Comparison of ENCODE assay signal across 11 mouse cellular contexts in the genomic region with DNA sequence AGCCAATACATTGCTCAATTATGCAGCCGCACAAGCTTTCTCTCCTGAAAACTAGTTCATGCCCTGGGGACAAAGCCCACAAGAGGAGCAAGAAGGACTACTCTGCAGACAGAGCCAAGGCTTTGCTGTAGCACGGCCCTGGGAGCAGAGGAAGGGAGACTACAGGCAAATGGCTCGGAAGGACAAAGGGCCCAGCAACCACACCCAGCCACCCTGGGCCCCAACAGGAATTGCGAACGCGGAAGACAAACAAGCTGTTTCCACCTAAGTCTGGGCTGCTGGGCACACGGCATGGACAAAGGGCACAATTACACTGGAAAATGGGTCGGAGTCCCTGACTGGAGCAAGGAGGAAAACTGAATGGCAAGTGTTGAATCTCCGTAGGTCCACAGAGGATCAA. TPM values are rescaled to one million over a fixed set of nuclear protein-coding genes. Genes with fewer than 3 reads are reported as not detected.
A peak's percentile ranks its signal among the peaks of the same experiment; 100 is the strongest.
DNase-seq lines count a peak whose midpoint lies in the region; ATAC-seq and TF ChIP-seq lines count a peak whose summit lies in the region.
"Had no signal": no experiment of that assay in that cellular context is flagged by ENCODE, and none has a peak within 500 bp of the region (broad histone marks: within the 10 kb centered on the region; RNA-seq: fewer than 3 reads in every experiment).

No protein-coding gene starts in this region.

- TF ChIP-seq EP300 in liver, embryonic 14.5 days (IDR thresholded peaks at IDR 0.05; ENCODE audit: low read depth), result no peak

- H3K27ac ChIP-seq in forebrain, embryonic 10.5 days, result peak overlapping the region; percentile 94
- H3K27ac ChIP-seq in forebrain, embryonic 14.5 days (ENCODE audit: low read depth, low read length), result no peak overlapping the region
- peak overlapping the region; percentile 43 for H3K27ac ChIP-seq in kidney, adult 2 months (ENCODE audit: insufficient read depth, low read depth, low read length)
- H3K27ac ChIP-seq in liver, embryonic 14.5 days, result no peak overlapping the region

- DNase-seq in forebrain, embryonic 10.5 days (ENCODE audit: extremely low spot score, low spot score), result no peak
- DNase-seq in forebrain, embryonic 14.5 days (ENCODE audit: low spot score), result no peak
- DNase-seq in kidney, adult 2 months, result no peak
- DNase-seq in kidney, adult 8-10 months, result no peak
- DNase-seq in liver, embryonic 14.5 days (ENCODE audit: low read depth in 3 of 3, low spot score in 3 of 3), result no peak
- no peak for DNase-seq in embryo, embryonic 10.5 days (ENCODE audit: low spot score)
- no peak for DNase-seq in thymus, postnatal 4 days
- DNase-seq: adrenal gland, postnatal 14 days; retina, postnatal 1 day; spleen, adult 18-20 months had no signal

- H3K36me3 ChIP-seq in forebrain, embryonic 10.5 days (replicated peaks), result no peaks in the 10 kb centered on the region
- H3K36me3 ChIP-seq in forebrain, embryonic 14.5 days (ENCODE audit: control insufficient read depth, insufficient read depth, low read length), result no peaks in the 10 kb centered on the region
- H3K36me3 ChIP-seq in kidney, adult 2 months (ENCODE audit: control insufficient read depth, insufficient read depth, low read length), result no peaks in the 10 kb centered on the region
- H3K36me3 ChIP-seq in E14TG2a.4 (ENCODE audit: insufficient read depth, low read length), result no peaks in the 10 kb centered on the region
- no peaks in the 10 kb centered on the region for H3K36me3 ChIP-seq in liver, embryonic 14.5 days (replicated peaks; ENCODE audit: control insufficient read depth, insufficient read depth, low read depth)

- H3K9me3 ChIP-seq in forebrain, embryonic 10.5 days, result no peaks in the 10 kb centered on the region
- no peaks in the 10 kb centered on the region for H3K9me3 ChIP-seq in forebrain, embryonic 14.5 days (replicated peaks; ENCODE audit: control insufficient read depth, low read length)
- peaks cover 10% of the 10 kb centered on the region; the same call in 1 of the 2 replicates for H3K9me3 ChIP-seq in E14TG2a.4 (ENCODE audit: low read length)
- H3K9me3 ChIP-seq in liver, embryonic 14.5 days (ENCODE audit: control insufficient read depth, low read length), result no peaks in the 10 kb centered on the region

- no peak for TF ChIP-seq CTCF in kidney, adult 2 months (conservative IDR thresholded peaks at IDR 0.05; ENCODE audit: insufficient read depth, insufficient read length, low read depth, low read length)
- no peak for TF ChIP-seq CTCF in E14TG2a.4 (conservative IDR thresholded peaks at IDR 0.05; ENCODE audit: low read length)
- no peak for TF ChIP-seq CTCF in liver, embryonic 14.5 days (IDR thresholded peaks at IDR 0.05; ENCODE audit: low read depth)

- no peak overlapping the region for H3K9ac ChIP-seq in forebrain, embryonic 14.5 days (ENCODE audit: low read length)
- 0 out of 2 replicates have a peak overlapping the region, but pooled peaks have one; percentile 16 for H3K9ac ChIP-seq in liver, embryonic 14.5 days (replicated peaks)

- WGBS in forebrain, embryonic 10.5 days, result 79% methylated on average over 9 of the region's 9 CpGs
- WGBS in forebrain, embryonic 14.5 days, result 79% methylated on average over 9 of the region's 9 CpGs
- WGBS in kidney, adult 2 months, result 57% methylated on average over 9 of the region's 9 CpGs
- 58% methylated on average over 9 of the region's 9 CpGs for WGBS in liver, embryonic 14.5 days (ENCODE audit: insufficient replicate concordance)

- no peak for ATAC-seq in forebrain, embryonic 14.5 days
- no peak for ATAC-seq in liver, embryonic 14.5 days (ENCODE audit: insufficient read depth)

- H3K4me1 ChIP-seq in forebrain, embryonic 10.5 days, result peaks cover 25% of the 10 kb centered on the region
- H3K4me1 ChIP-seq in forebrain, embryonic 14.5 days (ENCODE audit: control insufficient read depth, insufficient read depth, low read length), result peaks cover 4% of the 10 kb centered on the region
- H3K4me1 ChIP-seq in kidney, adult 2 months (ENCODE audit: control insufficient read depth, insufficient read depth, low read length), result peaks cover 7% of the 10 kb centered on the region; the same call in 1 of the 2 replicates
- peaks cover 49% of the 10 kb centered on the region for H3K4me1 ChIP-seq in E14TG2a.4 (replicated peaks; ENCODE audit: low read depth, low read length)
- peaks cover 39 to 45% of the 10 kb centered on the region in 2 experiments for H3K4me1 ChIP-seq in liver, embryonic 14.5 days (replicated peaks; ENCODE audit: control insufficient read depth in 2 of 2, insufficient read depth in 2 of 2, low read length in 1 of 2)

- no peak for TF ChIP-seq POLR2A in kidney, adult 2 months (IDR thresholded peaks at IDR 0.05; ENCODE audit: low read depth, low read length)

- no peak overlapping the region for H3K4me2 ChIP-seq in forebrain, embryonic 14.5 days (ENCODE audit: low read length)
- peak overlapping the region; percentile 6; the same call in 1 of the 2 replicates for H3K4me2 ChIP-seq in liver, embryonic 14.5 days (ENCODE audit: low read depth)

- 0 out of 2 replicates have a peak, but pooled peaks cover 6% of the 10 kb centered on the region for H3K27me3 ChIP-seq in forebrain, embryonic 10.5 days (ENCODE audit: poor library complexity, severe bottlenecking)
- H3K27me3 ChIP-seq in forebrain, embryonic 14.5 days (replicated peaks; ENCODE audit: control insufficient read depth, insufficient read depth, low read length), result no peaks in the 10 kb centered on the region
- H3K27me3 ChIP-seq in kidney, adult 2 months (replicated peaks; ENCODE audit: control insufficient read depth, insufficient read depth, low read length), result no peaks in the 10 kb centered on the region
- peaks cover 18% of the 10 kb centered on the region for H3K27me3 ChIP-seq in E14TG2a.4 (ENCODE audit: insufficient read depth, low read length)
- H3K27me3 ChIP-seq in liver, embryonic 14.5 days (ENCODE audit: control insufficient read depth, insufficient read depth, low read length), result no peaks in the 10 kb centered on the region

- no peak overlapping the region for H3K4me3 ChIP-seq in forebrain, embryonic 10.5 days
- H3K4me3 ChIP-seq in forebrain, embryonic 14.5 days (ENCODE audit: low read depth, low read length), result no peak overlapping the region
- no peak overlapping the region for H3K4me3 ChIP-seq in kidney, adult 2 months (ENCODE audit: insufficient read depth, low read depth, low read length)
- H3K4me3 ChIP-seq in E14TG2a.4 (replicated peaks; ENCODE audit: low read length), result peak overlapping the region; percentile 30
- H3K4me3 ChIP-seq in liver, embryonic 14.5 days (ENCODE audit: insufficient read depth in 1 of 2, low read depth in 2 of 2, low read length in 2 of 2), result no peak overlapping the region

RNA-seq across cellular contexts. Expression of a gene that starts 18.0 kb away (rescaled TPM):
- 1.3 TPM in 2 replicates for polyA plus RNA-seq in forebrain, embryonic 10.5 days (2016; fragmentation: Nextera tagmentation; extraction: Ambion mirVana)
- polyA plus RNA-seq in forebrain, embryonic 14.5 days (2014; fragmentation: Nextera tagmentation; extraction: Ambion mirVana), result 3.3 and 7.7 TPM in 2 replicates
- polyA plus RNA-seq in kidney, adult 2 months (2012; rRNA removed), result 9.7 and 11.9 TPM in 2 replicates
- 1.1 TPM in 2 replicates for polyA plus RNA-seq in liver, embryonic 14.5 days (2012; rRNA removed)
- polyA plus RNA-seq in liver, embryonic 14.5 days (2014; fragmentation: Nextera tagmentation; extraction: Ambion mirVana), result 1.1 and 1.6 TPM in 2 replicates

RNA-seq across cellular contexts. Expression of a gene that starts 23.9 kb away (rescaled TPM):
- polyA plus RNA-seq in forebrain, embryonic 10.5 days (2016; fragmentation: Nextera tagmentation; extraction: Ambion mirVana), result 64.6 and 68.6 TPM in 2 replicates
- polyA plus RNA-seq in forebrain, embryonic 14.5 days (2014; fragmentation: Nextera tagmentation; extraction: Ambion mirVana), result 67.3 and 82.6 TPM in 2 replicates
- polyA plus RNA-seq in kidney, adult 2 months (2012; rRNA removed), result 20.3 and 23.7 TPM in 2 replicates
- 40.1 and 45.3 TPM in 2 replicates for polyA plus RNA-seq in liver, embryonic 14.5 days (2012; rRNA removed)
- polyA plus RNA-seq in liver, embryonic 14.5 days (2014; fragmentation: Nextera tagmentation; extraction: Ambion mirVana), result 78.2 and 85.2 TPM in 2 replicates

RNA-seq across cellular contexts. Expression of a gene that starts 56.0 kb away (rescaled TPM):
- polyA plus RNA-seq in forebrain, embryonic 10.5 days (2016; fragmentation: Nextera tagmentation; extraction: Ambion mirVana), result not detected in 2 replicates
- 0.13 TPM in 1 of 2 replicates, not detected in the other for polyA plus RNA-seq in forebrain, embryonic 14.5 days (2014; fragmentation: Nextera tagmentation; extraction: Ambion mirVana)
- not detected in 2 replicates for polyA plus RNA-seq in kidney, adult 2 months (2012; rRNA removed)
- polyA plus RNA-seq in liver, embryonic 14.5 days (2012; rRNA removed), result 0.08 and 0.09 TPM in 2 replicates
- polyA plus RNA-seq in liver, embryonic 14.5 days (2014; fragmentation: Nextera tagmentation; extraction: Ambion mirVana), result not detected in 2 replicates

Comparison
In these comparisons a context has a peak if more than half of its experiments do, and no peak if none do; other contexts are left out.
1. H3K27ac ChIP-seq: peak in forebrain, embryonic 10.5 days (single experiment) and kidney, adult 2 months (single experiment); none in forebrain, embryonic 14.5 days (single experiment) and liver, embryonic 14.5 days (single experiment).